Mouse (Mus musculus) hindbrain, embryonic 16.5 days (tissue): ENCODE data around the gene Arrdc2. TPM values are rescaled to one million over a fixed set of nuclear protein-coding genes. Genes with fewer than 3 reads are reported as not detected.

Source experiments
- ATAC-seq: fragments of 200-750 bp; cut with Nextera tagmentation; 2 replicates; pipeline ENCODE4 v1.8.0; 2017; ENCODE audit warnings: moderate TSS enrichment, moderate library complexity
- H3K27ac ChIP-seq: fragments of 300-500 bp; sonication (generic); 2 replicates; pipeline ENCODE4 v1.5.1; 2014; ENCODE audit warnings: low read depth, mild to moderate bottlenecking, control low read depth, low read length, moderate library complexity
- H3K27me3 ChIP-seq: fragments of 300-500 bp; sonication (generic); replicated peaks from 2 replicates; pipeline ENCODE4 v1.6.1; 2014; ENCODE audit warnings: low read length; ENCODE audit not compliant: control insufficient read depth, insufficient read depth
- H3K36me3 ChIP-seq: fragments of 300-500 bp; sonication (generic); 2 replicates; pipeline ENCODE4 v1.6.1; 2014; ENCODE audit warnings: mild to moderate bottlenecking, low read length, moderate library complexity, mixed read lengths; ENCODE audit not compliant: control insufficient read depth, insufficient read depth
- H3K4me1 ChIP-seq: fragments of 300-500 bp; sonication (generic); 2 replicates; pipeline ENCODE4 v1.6.1; 2014; ENCODE audit warnings: low read depth, low read length; ENCODE audit not compliant: control insufficient read depth, insufficient read depth
- H3K4me2 ChIP-seq: fragments of 300-500 bp; sonication (generic); 2 replicates; pipeline ENCODE4 v1.6.1; 2014; ENCODE audit warnings: mild to moderate bottlenecking, low read length, control low read depth, moderate library complexity
- H3K4me3 ChIP-seq: fragments of 300-500 bp; sonication (generic); 2 replicates; pipeline ENCODE4 v1.5.1; 2014; ENCODE audit warnings: mild to moderate bottlenecking, low read length, control low read depth, moderate library complexity
- H3K9ac ChIP-seq: fragments of 300-500 bp; sonication (generic); 2 replicates; pipeline ENCODE4 v1.6.1; 2014; ENCODE audit warnings: low read depth, mild to moderate bottlenecking, control low read depth, low read length, moderate library complexity
- H3K9me3 ChIP-seq: fragments of 300-500 bp; sonication (generic); 2 replicates; pipeline ENCODE4 v1.6.1; 2014; ENCODE audit warnings: mild to moderate bottlenecking, low read length, moderate library complexity; ENCODE audit not compliant: control insufficient read depth
- WGBS: fragments of 180-500 bp; shearing (Covaris S2); extraction: QIAGEN DNeasy Blood & Tissue Kit; methylation state at CpG from one replicate; pipeline ENCODE4 v1.1.7; 2014; 5-methylcytosine and 5-hydroxymethylcytosine counted together
- polyA plus RNA-seq: library from polyadenylated mRNA; unstranded; fragments of >200 nt; fragmentation: Nextera tagmentation; extraction: Ambion mirVana; gene quantifications from 2 replicates; pipeline ENCODE4 v1.2.1, GENCODE M21; 2015

Gene Arrdc2
- polyA plus RNA-seq, 1 experiment from 2014 or later: 7.9 TPM

DNA sequence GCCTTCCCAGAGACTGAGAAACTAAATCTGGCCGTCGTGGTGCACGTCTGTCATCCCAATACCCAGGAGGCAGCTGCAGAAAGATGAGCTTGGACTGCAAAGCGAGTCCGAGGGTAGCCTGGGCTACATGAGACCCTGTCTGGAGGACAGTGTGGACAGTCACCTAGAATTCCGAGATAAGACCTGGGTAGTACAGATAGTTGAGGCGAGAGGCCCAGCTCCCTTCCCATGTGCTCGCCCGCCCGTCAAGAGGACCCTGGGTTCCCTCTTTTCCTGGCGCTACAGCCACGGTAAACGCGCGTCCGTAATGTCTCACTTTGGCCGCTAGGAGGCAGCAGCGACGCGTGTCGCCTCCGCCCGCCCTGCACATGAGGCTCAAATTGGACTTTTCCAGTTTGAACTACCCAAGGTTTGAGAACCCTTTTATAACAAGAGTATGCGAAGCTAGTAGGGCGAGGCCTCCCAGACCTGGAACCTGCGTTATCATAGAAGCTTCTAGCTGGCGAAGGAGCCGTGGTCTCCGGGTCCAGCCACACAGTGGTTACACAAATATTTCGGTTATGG, 18.0 kb downstream of the Arrdc2 start:
- peak; percentile 54 for ATAC-seq
- WGBS: 18% methylated on average over 29 of the region's 30 CpGs
- peaks cover 20% of the 10 kb centered on the region for H3K27me3 ChIP-seq

DNA sequence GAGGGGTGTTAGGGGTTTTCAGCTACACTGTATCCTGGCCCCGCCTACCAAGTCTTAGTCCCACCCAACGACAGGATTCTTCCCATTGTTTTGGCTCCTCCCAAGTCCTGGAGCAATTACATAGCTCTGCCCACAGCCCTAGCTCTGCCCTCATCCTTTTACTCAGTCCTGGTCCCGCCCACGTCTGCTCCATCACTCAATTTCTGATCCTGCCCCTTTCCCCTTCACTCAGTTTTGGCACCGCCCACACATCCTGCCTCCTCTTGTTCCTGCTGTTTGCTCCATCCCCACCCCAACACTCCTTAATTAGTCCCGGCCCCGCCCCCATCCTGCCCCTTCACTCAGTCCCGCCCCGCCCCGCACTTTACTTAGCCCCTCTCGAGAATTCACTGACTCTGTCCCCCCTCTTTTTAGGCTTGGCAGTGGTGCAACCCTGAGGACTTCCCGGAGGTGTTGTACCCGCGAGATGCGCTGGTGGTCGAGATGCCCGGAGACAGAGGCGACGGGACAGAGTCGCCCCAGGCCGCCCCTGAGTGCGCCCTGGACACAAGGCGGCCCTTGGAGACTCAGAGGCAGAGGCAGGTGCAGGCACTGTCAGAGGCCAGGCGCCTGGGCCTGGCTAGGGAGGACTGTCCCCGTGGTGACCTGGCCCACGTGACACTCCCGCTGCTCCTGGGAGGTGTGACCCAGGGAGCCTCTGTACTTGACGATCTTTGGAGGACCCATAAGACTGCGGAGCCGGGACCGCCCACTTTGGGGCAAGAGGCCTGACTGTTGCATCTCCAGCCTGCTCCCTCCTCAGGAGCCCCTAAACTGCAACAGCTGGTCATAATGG, 19.2 kb downstream of the Arrdc2 start:
- no peak overlapping the region for H3K9ac ChIP-seq
- H3K27me3 ChIP-seq: peaks cover 20% of the 10 kb centered on the region
- 5% methylated on average over 31 of the region's 31 CpGs for WGBS
- peak; percentile 48 for ATAC-seq
- H3K9me3 ChIP-seq: peaks cover 7% of the 10 kb centered on the region
- H3K4me1 ChIP-seq: peaks cover 2% of the 10 kb centered on the region; the same call in 1 of the 2 replicates
- no peak overlapping the region for H3K4me3 ChIP-seq
- H3K4me2 ChIP-seq: no peak overlapping the region
- H3K36me3 ChIP-seq: no peaks in the 10 kb centered on the region
- H3K27ac ChIP-seq: no peak overlapping the region

More for the DNA sequence above, 18.0 kb downstream of the Arrdc2 start:
- Histone ChIP-seq H3K4me2 (no peak overlapping the region), H3K27ac (no peak overlapping the region), H3K4me3 (no peak overlapping the region), H3K9me3 (peaks cover 7% of the 10 kb centered on the region), H3K36me3 (no peaks in the 10 kb centered on the region), H3K9ac (no peak overlapping the region), H3K4me1 (peaks cover 2% of the 10 kb centered on the region; the same call in 1 of the 2 replicates)

DNA sequence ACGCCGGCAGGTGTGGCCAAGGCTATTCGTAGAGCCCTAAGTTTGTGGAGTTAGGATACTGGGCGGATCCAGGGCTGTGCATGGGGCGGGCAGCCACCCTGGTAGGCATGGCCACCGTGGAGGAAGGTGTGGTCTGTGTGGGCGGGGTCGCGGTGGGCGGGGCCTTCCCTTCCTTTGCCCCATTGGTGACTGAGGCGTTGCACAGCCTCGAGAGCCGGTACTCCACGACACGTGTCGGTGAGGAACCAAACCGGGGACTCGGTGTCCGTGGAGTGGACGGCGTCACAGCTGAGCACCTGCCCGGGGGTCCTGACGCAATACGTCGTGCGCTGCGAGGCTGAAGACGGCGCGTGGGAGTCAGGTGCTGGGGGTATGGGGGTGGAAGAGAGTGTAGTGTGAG, 22.8 kb downstream of the Arrdc2 start:
- Histone ChIP-seq H3K4me1 (peaks cover 2% of the 10 kb centered on the region; the same call in 1 of the 2 replicates), H3K9ac (no peak overlapping the region), H3K27me3 (peaks cover 31% of the 10 kb centered on the region), H3K36me3 (no peaks in the 10 kb centered on the region), H3K4me2 (peak overlapping the region; percentile 38), H3K27ac (no peak overlapping the region), H3K4me3 (peak overlapping the region; percentile 24), H3K9me3 (peaks cover 7% of the 10 kb centered on the region)
- ATAC-seq: peak; percentile 46; the same call in 1 of the 2 replicates
- 8% methylated on average over 27 of the region's 30 CpGs for WGBS

DNA sequence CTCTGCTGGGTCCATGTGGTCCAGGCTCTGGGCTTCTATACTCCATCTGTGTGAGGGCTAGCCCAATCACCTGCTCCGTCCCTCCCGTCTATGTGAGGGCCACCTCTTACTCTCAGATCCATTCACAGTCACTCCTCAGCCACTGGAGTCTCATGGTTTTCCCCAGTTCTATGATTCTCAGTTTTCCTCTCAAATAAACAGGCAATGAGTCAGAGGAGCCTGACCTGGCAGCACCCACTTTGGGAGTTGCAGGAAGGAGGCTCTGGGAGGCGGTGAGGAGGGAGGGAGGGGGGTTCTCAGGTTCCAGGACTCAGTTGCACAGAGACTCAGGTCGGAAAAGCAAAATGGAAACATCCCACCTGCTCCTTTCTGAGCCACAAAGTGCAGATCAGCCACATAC, 26.6 kb downstream of the Arrdc2 start:
- WGBS: 66% methylated on average over 4 of the region's 4 CpGs
- Histone ChIP-seq H3K4me2 (no peak overlapping the region), H3K9me3 (no peaks in the 10 kb centered on the region), H3K4me3 (no peak overlapping the region), H3K4me1 (peaks cover 2% of the 10 kb centered on the region; the same call in 1 of the 2 replicates), H3K27ac (no peak overlapping the region), H3K36me3 (no peaks in the 10 kb centered on the region), H3K9ac (no peak overlapping the region), H3K27me3 (peaks cover 18% of the 10 kb centered on the region)
- no peak for ATAC-seq

DNA sequence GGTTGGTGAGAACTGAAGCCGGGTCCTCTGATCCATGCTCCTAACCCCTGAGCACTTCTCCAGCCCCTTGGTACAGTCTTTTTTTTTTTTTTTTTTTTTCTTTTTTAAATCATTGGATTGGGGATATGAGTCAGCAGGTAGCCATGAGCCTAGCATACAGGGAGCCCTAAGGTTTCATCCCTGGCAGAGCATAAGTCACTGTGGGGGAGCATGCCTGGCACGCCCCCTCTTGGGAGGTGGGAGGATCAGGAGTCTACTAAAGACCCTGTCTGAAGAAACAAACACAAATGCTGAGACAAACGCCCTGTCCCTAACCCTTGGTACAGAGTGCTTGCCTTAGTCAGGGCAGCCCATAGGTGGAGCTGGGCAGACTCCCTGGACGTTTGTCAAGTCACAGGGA, 27.5 kb downstream of the Arrdc2 start:
- no peak for ATAC-seq
- Histone ChIP-seq H3K9ac (no peak overlapping the region), H3K9me3 (no peaks in the 10 kb centered on the region), H3K27ac (no peak overlapping the region), H3K4me2 (no peak overlapping the region), H3K27me3 (peaks cover 17% of the 10 kb centered on the region), H3K36me3 (no peaks in the 10 kb centered on the region), H3K4me3 (no peak overlapping the region), H3K4me1 (peaks cover 1% of the 10 kb centered on the region; the same call in 1 of the 2 replicates)
- WGBS: 35% methylated on average over 4 of the region's 4 CpGs

DNA sequence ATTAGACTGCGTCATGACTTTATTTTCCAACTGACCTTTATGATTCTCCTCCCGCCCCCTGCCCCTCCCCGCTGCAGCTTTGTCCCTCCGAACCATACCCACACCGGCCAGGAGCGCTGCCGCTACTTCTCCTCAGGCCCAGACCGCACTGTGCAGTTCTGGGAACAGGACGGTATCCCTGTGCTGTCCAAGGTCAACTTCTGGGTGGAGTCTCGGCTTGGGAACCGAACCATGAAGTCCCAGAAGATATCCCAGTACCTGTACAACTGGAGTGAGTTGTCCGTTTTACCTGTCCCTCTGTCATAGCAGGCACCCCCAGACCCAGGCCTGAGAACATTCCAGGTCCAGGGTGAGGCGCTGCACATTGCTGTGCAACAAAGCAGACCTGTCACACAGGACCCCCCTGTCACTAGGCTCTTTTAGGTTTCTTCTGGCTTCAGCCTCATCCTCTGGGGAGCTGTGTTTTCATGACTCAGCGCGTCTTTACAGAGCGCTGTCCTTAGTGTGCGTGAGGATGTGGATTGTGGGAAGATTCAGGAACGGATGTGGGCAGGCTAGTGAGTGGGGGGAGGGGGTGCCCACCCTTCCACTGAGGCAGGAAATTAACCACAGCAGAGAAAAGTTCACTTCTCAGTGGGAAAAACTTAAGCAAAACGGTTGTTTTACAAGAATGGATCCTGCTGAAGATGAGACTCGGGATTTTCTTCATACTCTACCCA, 28.4 kb downstream of the Arrdc2 start:
- Histone ChIP-seq H3K4me3 (no peak overlapping the region), H3K27ac (no peak overlapping the region), H3K9ac (no peak overlapping the region), H3K27me3 (peaks cover 11% of the 10 kb centered on the region), H3K9me3 (no peaks in the 10 kb centered on the region), H3K4me2 (no peak overlapping the region), H3K36me3 (no peaks in the 10 kb centered on the region), H3K4me1 (no peaks in the 10 kb centered on the region)
- 80% methylated on average over 20 of the region's 20 CpGs for WGBS
- ATAC-seq: no peak

DNA sequence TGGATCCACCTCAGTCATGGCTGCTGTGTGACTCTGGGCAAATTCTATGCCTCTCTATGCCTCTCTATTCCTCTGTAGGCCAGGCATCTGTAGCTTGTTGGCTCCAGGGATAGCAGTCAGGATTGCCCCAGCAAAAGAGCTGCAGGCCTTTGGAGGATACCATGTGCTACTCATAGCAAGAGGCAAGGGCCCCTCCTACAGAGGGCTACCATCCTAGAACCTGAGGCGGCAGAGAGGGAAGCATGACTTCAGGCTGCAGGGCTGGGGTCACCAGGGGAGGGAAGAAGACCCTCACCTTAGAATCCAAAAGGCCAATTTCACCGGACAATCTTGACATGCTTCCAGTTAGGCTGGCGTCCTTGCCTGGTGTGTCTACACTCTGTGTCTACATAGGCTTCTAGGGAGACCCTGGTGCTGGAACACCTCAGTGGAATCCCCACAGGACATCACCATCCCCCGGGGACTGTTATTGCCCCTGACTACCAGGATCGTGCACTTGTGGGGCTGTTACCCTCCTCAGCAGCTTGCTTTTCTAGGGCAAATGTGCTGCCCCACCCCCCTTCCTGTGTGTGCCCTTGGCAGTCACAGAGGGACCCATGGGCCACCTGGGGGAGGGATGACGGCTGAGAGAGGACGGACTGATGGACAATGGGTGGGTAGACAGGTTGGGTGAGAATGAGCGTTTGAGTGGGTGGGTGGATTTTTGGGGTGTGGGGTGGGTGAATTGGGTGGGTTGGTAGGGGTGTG, 30.4 kb downstream of the Arrdc2 start:
- Histone ChIP-seq H3K27me3 (peaks cover 17% of the 10 kb centered on the region), H3K4me3 (no peak overlapping the region), H3K4me2 (no peak overlapping the region), H3K36me3 (no peaks in the 10 kb centered on the region), H3K27ac (no peak overlapping the region), H3K9me3 (no peaks in the 10 kb centered on the region), H3K4me1 (peaks cover 6% of the 10 kb centered on the region), H3K9ac (no peak overlapping the region)
- no peak for ATAC-seq
- WGBS: 79% methylated on average over 8 of the region's 8 CpGs

DNA sequence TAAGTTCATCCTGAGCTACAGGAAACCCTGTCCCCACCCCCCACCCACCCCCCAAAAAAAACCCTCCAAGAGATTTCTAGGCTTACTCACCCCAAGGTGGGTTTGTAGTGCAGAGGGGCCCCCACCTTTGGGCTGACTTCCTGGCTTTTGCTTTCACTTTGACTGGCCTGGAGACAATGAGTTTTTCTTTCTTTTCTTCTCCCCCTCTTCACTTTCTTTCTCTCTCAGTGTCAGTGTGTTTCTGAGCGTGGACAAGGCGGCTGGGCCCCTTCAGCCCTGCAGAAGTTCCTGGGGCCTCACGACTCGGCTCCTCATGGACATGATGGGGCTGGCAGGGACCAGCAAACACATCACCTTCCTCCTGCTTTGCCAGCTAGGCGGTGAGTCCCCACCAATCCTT, 31.3 kb downstream of the Arrdc2 start, which contains the start of gene Il12rb1:
Gene Il12rb1 (plus strand): TSS at position 211 of the 400 bp plus-strand sequence.
- H3K36me3 ChIP-seq: no peaks in the 10 kb centered on the region
- 58% methylated on average over 5 of the region's 5 CpGs for WGBS
- H3K4me1 ChIP-seq: peaks cover 12% of the 10 kb centered on the region
- H3K27ac ChIP-seq: no peak within 1 kb of the TSS
- no peak within 1 kb of the TSS for H3K4me3 ChIP-seq
- no peak within 1 kb of the TSS for H3K4me2 ChIP-seq
- H3K9ac ChIP-seq: no peak within 1 kb of the TSS
- no peak for ATAC-seq
- peaks cover 16% of the 10 kb centered on the region for H3K27me3 ChIP-seq
- no peaks in the 10 kb centered on the region; the same call in 1 of the 2 replicates for H3K9me3 ChIP-seq
